Mouse (Mus musculus): ENCODE measurements at regions not wholly inside any gene's neighbourhood (a gene's known extent, or its start where the extent isn't known, plus 50 kb on each side); places are given as distances from the start of the nearest gene placed in this dataset.

DNA sequence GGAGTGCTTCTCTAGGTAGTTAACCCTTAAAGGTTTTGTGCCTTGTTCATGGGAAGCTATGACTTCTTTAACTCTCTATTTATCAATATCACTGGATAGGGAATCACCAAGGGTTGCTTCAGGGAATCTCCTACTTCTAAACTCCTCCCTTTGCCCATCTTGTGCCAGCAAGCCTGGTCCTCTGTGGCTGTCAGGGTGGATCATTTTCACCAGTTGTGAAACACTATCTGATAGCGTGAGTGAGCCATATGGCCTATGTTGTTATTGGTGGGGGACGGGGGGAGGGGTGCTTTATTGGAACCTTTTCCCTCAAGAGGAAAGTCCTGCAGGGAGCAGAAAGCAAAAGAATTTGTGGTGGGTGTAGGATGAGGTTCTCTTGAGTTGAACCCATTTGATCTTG, 145.5 kb upstream of the Thumpd2 start:
- no peak for TF ChIP-seq CTCF (IDR thresholded peaks at IDR 0.05; ENCODE audit: borderline replicate concordance, control insufficient read depth, extremely low read depth, insufficient read depth, low read length, poor library complexity)
- TF ChIP-seq POLR2A (IDR thresholded peaks at IDR 0.05; ENCODE audit: control insufficient read depth, extremely low read depth, insufficient read depth, low read length, poor library complexity), result no peak

All from thymus, adult 2 months (tissue).